Mouse (Mus musculus) ES-CJ7 (cell line): Measurements from ENCODE around the gene Dspp.

ENCODE experiments used
- DNase-seq: peaks from one replicate; pipeline ENCODE4 v3.0.0; 2011; ENCODE audit warnings: low read depth, low spot score

Gene Dspp

GRCm38 (mm10) chr5:104170412-104170811 lies at the start of gene Dspp:
Gene Dspp (plus strand): TSS chr5:104170712.
- DNase-seq: no peak

GRCm38 (mm10) chr5:104124016-104124658 lies 46.4 kb upstream of the Dspp start:
- DNase-seq: no peak

GRCm38 (mm10) chr5:104126561-104127320 lies 43.8 kb upstream of the Dspp start:
- peak; percentile 27 for DNase-seq

- no peak for DNase-seq
Observed at GRCm38 (mm10) chr5:104127351-104127750, 43.2 kb upstream of the Dspp start.

GRCm38 (mm10) chr5:104128281-104129031 lies 42.1 kb upstream of the Dspp start:
- DNase-seq: no peak

GRCm38 (mm10) chr5:104130891-104131290 lies 39.6 kb upstream of the Dspp start:
- no peak for DNase-seq

- peak; percentile 41 for DNase-seq
Observed at GRCm38 (mm10) chr5:104131544-104131943, 39.0 kb upstream of the Dspp start.

- DNase-seq: no peak
Observed at GRCm38 (mm10) chr5:104133752-104134151, 36.8 kb upstream of the Dspp start.

GRCm38 (mm10) chr5:104137920-104138541 lies 32.5 kb upstream of the Dspp start:
- DNase-seq: no peak

- no peak for DNase-seq
Observed at GRCm38 (mm10) chr5:104141067-104141466, 29.4 kb upstream of the Dspp start.

GRCm38 (mm10) chr5:104144057-104144456 lies 26.5 kb upstream of the Dspp start:
- no peak for DNase-seq

GRCm38 (mm10) chr5:104149349-104149748 lies 21.2 kb upstream of the Dspp start:
- DNase-seq: no peak

- no peak for DNase-seq
Observed at GRCm38 (mm10) chr5:104150196-104150595, 20.3 kb upstream of the Dspp start.

GRCm38 (mm10) chr5:104157701-104158100 lies 12.8 kb upstream of the Dspp start:
- DNase-seq: no peak

- DNase-seq: no peak
Observed at GRCm38 (mm10) chr5:104158332-104159052, 12.0 kb upstream of the Dspp start.

GRCm38 (mm10) chr5:104160581-104160980 lies 9.9 kb upstream of the Dspp start:
- DNase-seq: no peak

GRCm38 (mm10) chr5:104161390-104161789 lies 9.1 kb upstream of the Dspp start:
- DNase-seq: no peak

GRCm38 (mm10) chr5:104163536-104163935 lies 7.0 kb upstream of the Dspp start:
- DNase-seq: no peak

- DNase-seq: peak; percentile 6
Observed at GRCm38 (mm10) chr5:104173094-104173493, 2.6 kb downstream of the Dspp start.

- DNase-seq: no peak
Observed at GRCm38 (mm10) chr5:104183743-104184142, 13.2 kb downstream of the Dspp start.

GRCm38 (mm10) chr5:104187281-104187680 lies 16.8 kb downstream of the Dspp start:
- no peak for DNase-seq
